Comparison of ENCODE assay signal across 22 mouse cellular contexts in the genomic region with DNA sequence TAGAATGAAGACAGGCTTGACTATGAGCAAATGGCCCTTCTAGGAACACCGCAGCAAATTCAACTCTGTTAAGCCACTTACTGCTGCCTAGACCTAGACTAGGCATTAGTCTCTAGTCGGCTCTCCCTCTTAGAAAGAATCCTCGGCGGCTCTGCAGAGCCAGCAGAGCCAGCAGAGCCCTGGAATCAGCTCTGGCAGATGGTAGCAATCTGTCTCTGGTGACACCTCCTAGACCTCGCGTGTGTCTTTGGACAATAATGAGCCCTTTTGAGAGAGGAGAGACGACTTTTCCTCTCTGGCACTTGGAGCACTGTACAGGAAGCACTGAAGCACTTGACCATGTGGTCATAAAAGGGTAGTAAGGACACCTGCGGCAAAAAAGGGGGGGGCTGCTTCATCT. TPM values are rescaled to one million over a fixed set of nuclear protein-coding genes. Genes with fewer than 3 reads are reported as not detected.
DNase-seq lines count a peak whose midpoint lies in the region; ATAC-seq and TF ChIP-seq lines count a peak whose summit lies in the region.
"Had no signal": no experiment of that assay in that cellular context is flagged by ENCODE, and none has a peak within 500 bp of the region (broad histone marks: within the 10 kb centered on the region; RNA-seq: fewer than 3 reads in every experiment).

No protein-coding gene starts in this region.

- TF ChIP-seq CTCF in cerebellum, adult 2 months (IDR thresholded peaks at IDR 0.05; ENCODE audit: borderline replicate concordance, insufficient read depth, low read depth, low read length): no peak

- WGBS in cerebellum, adult 2 months: 12% methylated on average over 8 of the region's 8 CpGs
- 78% methylated on average over 8 of the region's 8 CpGs for WGBS in midbrain, embryonic 10.5 days
- WGBS in midbrain, embryonic 13.5 days: 68% methylated on average over 8 of the region's 8 CpGs
- 57% methylated on average over 8 of the region's 8 CpGs for WGBS in forebrain, embryonic 16.5 days

- H3K4me3 ChIP-seq in cerebellum, adult 2 months (replicated peaks; ENCODE audit: insufficient read depth, low read depth, low read length): no peak overlapping the region
- no peak overlapping the region for H3K4me3 ChIP-seq in midbrain, embryonic 10.5 days
- no peak overlapping the region for H3K4me3 ChIP-seq in midbrain, embryonic 13.5 days (replicated peaks)
- H3K4me3 ChIP-seq in forebrain, embryonic 16.5 days (replicated peaks; ENCODE audit: low read length): no peak overlapping the region
- H3K4me3 ChIP-seq: embryonic facial prominence, embryonic 13.5 days; limb, embryonic 10.5 days had no signal

- no peak overlapping the region for H3K9ac ChIP-seq in midbrain, embryonic 13.5 days (replicated peaks)
- no peak overlapping the region for H3K9ac ChIP-seq in forebrain, embryonic 16.5 days (replicated peaks; ENCODE audit: low read depth, low read length)
- H3K9ac ChIP-seq: embryonic facial prominence, embryonic 13.5 days; liver, postnatal 0 days had no signal

- H3K36me3 ChIP-seq in midbrain, embryonic 10.5 days: peaks cover 58% of the 10 kb centered on the region
- H3K36me3 ChIP-seq in midbrain, embryonic 13.5 days: peaks cover 16% of the 10 kb centered on the region
- peaks cover 3% of the 10 kb centered on the region; the same call in 1 of the 2 replicates for H3K36me3 ChIP-seq in forebrain, embryonic 16.5 days (ENCODE audit: control insufficient read depth, insufficient read depth)

- TF ChIP-seq POLR2A in cerebellum, adult 2 months (IDR thresholded peaks at IDR 0.05; ENCODE audit: borderline replicate concordance, insufficient read depth, low read length): no peak

- no peak for ATAC-seq in midbrain, embryonic 13.5 days
- ATAC-seq in forebrain, embryonic 16.5 days: no peak
- ATAC-seq in erythroid progenitor cell, adult 5-6 weeks (replicated peaks; ENCODE audit: low FRiP score, poor library complexity, severe bottlenecking): no peak
- ATAC-seq: activated CD4-positive, CD25-positive, alpha-beta regulatory T cell, adult 4 months; liver, postnatal 0 days had no signal

- peak; percentile 25 to 39 for DNase-seq in cerebellum, adult 2 months
- DNase-seq in cerebellum, adult 11 months: no peak
- no peak for DNase-seq in midbrain, embryonic 10.5 days (ENCODE audit: low spot score)
- DNase-seq in cerebellum, adult 9-11 months: peak; percentile 48
- no peak for DNase-seq in embryo, embryonic 10 days (ENCODE audit: low spot score)
- DNase-seq: adrenal gland, postnatal 10 days; heart, postnatal 10 days; kidney, adult 18-20 months; kidney, postnatal 36 days; liver, postnatal 0 days; lung, postnatal 10 days; thymus, postnatal 14 days had no signal

- H3K27me3 ChIP-seq in cerebellum, adult 2 months (ENCODE audit: control insufficient read depth, insufficient read depth, low read length): no peaks in the 10 kb centered on the region
- H3K27me3 ChIP-seq in midbrain, embryonic 10.5 days (ENCODE audit: low read depth, poor library complexity, severe bottlenecking): no peaks in the 10 kb centered on the region
- H3K27me3 ChIP-seq in midbrain, embryonic 13.5 days: no peaks in the 10 kb centered on the region
- no peaks in the 10 kb centered on the region for H3K27me3 ChIP-seq in forebrain, embryonic 16.5 days (replicated peaks; ENCODE audit: control insufficient read depth, insufficient read depth, low read length)
- H3K27me3 ChIP-seq: embryonic facial prominence, embryonic 13.5 days had no signal

- H3K9me3 ChIP-seq in midbrain, embryonic 10.5 days (replicated peaks): no peaks in the 10 kb centered on the region
- H3K9me3 ChIP-seq in midbrain, embryonic 13.5 days: no peaks in the 10 kb centered on the region
- no peaks in the 10 kb centered on the region for H3K9me3 ChIP-seq in forebrain, embryonic 16.5 days (ENCODE audit: control insufficient read depth, low read length)
- H3K9me3 ChIP-seq: embryonic facial prominence, embryonic 13.5 days; G1E; limb, embryonic 10.5 days had no signal

- 0 out of 2 replicates have a peak overlapping the region, but pooled peaks have one; percentile 4 for H3K27ac ChIP-seq in cerebellum, adult 2 months (ENCODE audit: insufficient read depth, low read length)
- H3K27ac ChIP-seq in midbrain, embryonic 10.5 days (replicated peaks): peak overlapping the region; percentile 46; the same call in 1 of the 2 replicates
- H3K27ac ChIP-seq in midbrain, embryonic 13.5 days: no peak overlapping the region
- peak overlapping the region; percentile 99 for H3K27ac ChIP-seq in forebrain, embryonic 16.5 days (ENCODE audit: low read length)
- H3K27ac ChIP-seq: embryonic facial prominence, embryonic 13.5 days; limb, embryonic 10.5 days had no signal

- H3K4me1 ChIP-seq in cerebellum, adult 2 months (ENCODE audit: control insufficient read depth, insufficient read depth, low read length): no peaks in the 10 kb centered on the region
- H3K4me1 ChIP-seq in midbrain, embryonic 10.5 days: peaks cover 41% of the 10 kb centered on the region
- peaks cover 37% of the 10 kb centered on the region for H3K4me1 ChIP-seq in midbrain, embryonic 13.5 days (replicated peaks)
- peaks cover 36% of the 10 kb centered on the region for H3K4me1 ChIP-seq in forebrain, embryonic 16.5 days (replicated peaks; ENCODE audit: control insufficient read depth, insufficient read depth, low read length)

- H3K4me2 ChIP-seq in midbrain, embryonic 13.5 days (replicated peaks): no peak overlapping the region
- no peak overlapping the region for H3K4me2 ChIP-seq in forebrain, embryonic 16.5 days (ENCODE audit: low read length)
- H3K4me2 ChIP-seq: embryonic facial prominence, embryonic 13.5 days; heart, embryonic 11.5 days had no signal

RNA-seq across cellular contexts. Expression of a gene that starts 3.3 kb away (rescaled TPM):
- polyA plus RNA-seq in cerebellum, adult 2 months (2012; rRNA removed): 140 and 148 TPM in 2 replicates
- 3,615 and 3,770 TPM in 2 replicates for polyA plus RNA-seq in midbrain, embryonic 10.5 days (2016; fragmentation: Nextera tagmentation; extraction: Ambion mirVana)
- polyA plus RNA-seq in midbrain, embryonic 13.5 days (2015; fragmentation: Nextera tagmentation; extraction: Ambion mirVana): 1,712 and 1,823 TPM in 2 replicates
- polyA plus RNA-seq in forebrain, embryonic 16.5 days (2015; fragmentation: Nextera tagmentation; extraction: Ambion mirVana): 1,750 and 1,938 TPM in 2 replicates
- 1,062 and 1,086 TPM in 2 replicates for total RNA-seq in erythroid progenitor cell, adult 5-6 weeks (2015; ENCODE audit: low replicate concordance)
- total RNA-seq in erythroid progenitor cell, adult 5-6 weeks (2017; ENCODE audit: low replicate concordance): 532 and 653 TPM in 2 replicates

RNA-seq across cellular contexts. Expression of a gene that starts 29.0 kb away (rescaled TPM):
- 75.8 and 76.6 TPM in 2 replicates for polyA plus RNA-seq in cerebellum, adult 2 months (2012; rRNA removed)
- 38.8 and 41.4 TPM in 2 replicates for polyA plus RNA-seq in midbrain, embryonic 10.5 days (2016; fragmentation: Nextera tagmentation; extraction: Ambion mirVana)
- polyA plus RNA-seq in midbrain, embryonic 13.5 days (2015; fragmentation: Nextera tagmentation; extraction: Ambion mirVana): 42.0 and 44.7 TPM in 2 replicates
- 52.5 and 60.9 TPM in 2 replicates for polyA plus RNA-seq in forebrain, embryonic 16.5 days (2015; fragmentation: Nextera tagmentation; extraction: Ambion mirVana)
- total RNA-seq in erythroid progenitor cell, adult 5-6 weeks (2015; ENCODE audit: low replicate concordance): 9.4 and 10.1 TPM in 2 replicates
- 10.1 and 12.1 TPM in 2 replicates for total RNA-seq in erythroid progenitor cell, adult 5-6 weeks (2017; ENCODE audit: low replicate concordance)

RNA-seq across cellular contexts. Expression of a gene that starts 46.9 kb away (rescaled TPM):
- 0.16 and 0.23 TPM in 2 replicates for polyA plus RNA-seq in cerebellum, adult 2 months (2012; rRNA removed)
- 16.9 and 29.2 TPM in 2 replicates for polyA plus RNA-seq in midbrain, embryonic 10.5 days (2016; fragmentation: Nextera tagmentation; extraction: Ambion mirVana)
- polyA plus RNA-seq in midbrain, embryonic 13.5 days (2015; fragmentation: Nextera tagmentation; extraction: Ambion mirVana): 0.59 TPM in 2 replicates
- polyA plus RNA-seq in forebrain, embryonic 16.5 days (2015; fragmentation: Nextera tagmentation; extraction: Ambion mirVana): not detected in 2 replicates
- 1.1 and 2.1 TPM in 2 replicates for total RNA-seq in erythroid progenitor cell, adult 5-6 weeks (2015; ENCODE audit: low replicate concordance)
- 1.0 and 2.2 TPM in 2 replicates for total RNA-seq in erythroid progenitor cell, adult 5-6 weeks (2017; ENCODE audit: low replicate concordance)
- total RNA-seq: heart, postnatal 10 days; left cerebral cortex, adult 18-20 months; liver, adult 2 months had no signal
- polyA plus RNA-seq: activated CD4-positive, CD25-positive, alpha-beta regulatory T cell, adult 4 months; embryonic facial prominence, embryonic 13.5 days; G1E; liver, adult 2 months had no signal

Comparison
In these comparisons a context has a peak if more than half of its experiments do, and no peak if none do; other contexts are left out.
1. DNase-seq: peak in cerebellum, adult 2 months (2 of 2) and cerebellum, adult 9-11 months (single experiment); none in cerebellum, adult 11 months (single experiment), midbrain, embryonic 10.5 days (single experiment) and embryo, embryonic 10 days (single experiment).
2. RNA of a gene that starts 46.9 kb away (polyA plus RNA-seq): 16.9 to 29.2 TPM in midbrain, embryonic 10.5 days; 0.59 TPM in midbrain, embryonic 13.5 days, 0.16 to 0.23 TPM in cerebellum, adult 2 months and not detected in forebrain, embryonic 16.5 days; every median in the first group is over 10 times any median in the second.
3. RNA of a gene that starts 3.3 kb away (polyA plus RNA-seq): 3,615 to 3,770 TPM in midbrain, embryonic 10.5 days, 1,750 to 1,938 TPM in forebrain, embryonic 16.5 days and 1,712 to 1,823 TPM in midbrain, embryonic 13.5 days; 140 to 148 TPM in cerebellum, adult 2 months; every median in the first group is over 10 times any median in the second.